Mouse (Mus musculus): ENCODE results near the gene Ubl5. TPM values are rescaled to one million over a fixed set of nuclear protein-coding genes. Genes with fewer than 3 reads are reported as not detected.
"Not testable (repeated sequence)": the region's sequence is repeated elsewhere in the genome, so short reads cannot be mapped to it uniquely, and the experiment has no call there.

Gene Ubl5
- total and polyA plus RNA-seq, 3 experiments: 233 to 362 (median 269) TPM

GRCm38 (mm10) chr9:20681546-20682388, 39.1 kb downstream of the Ubl5 start:
- 50% methylated on average over 7 of the region's 7 CpGs for WGBS

GRCm38 (mm10) chr9:20682389-20682722, 39.7 kb downstream of the Ubl5 start:
- no peaks in the 10 kb centered on the region for H3K4me1 ChIP-seq (ENCODE audit: control insufficient read depth, insufficient read depth, low read length)
- 64% methylated on average over 2 of the region's 2 CpGs for WGBS
- DNase-seq: no peak
- H3K4me3 ChIP-seq: no peak overlapping the region
- TF ChIP-seq POLR2A (IDR thresholded peaks at IDR 0.05; ENCODE audit: insufficient read depth, low read depth, low read length): no peak
- TF ChIP-seq CTCF (IDR thresholded peaks at IDR 0.05): no peak
- TF ChIP-seq EP300 (IDR thresholded peaks at IDR 0.05; ENCODE audit: insufficient read depth, low read depth, low read length): no peak
- no peak overlapping the region for H3K27ac ChIP-seq
- H3K27me3 ChIP-seq (ENCODE audit: control insufficient read depth, insufficient read depth, low read length): no peaks in the 10 kb centered on the region
- H3K9ac ChIP-seq (ENCODE audit: low read depth, low read length): no peak overlapping the region
- H3K36me3 ChIP-seq (ENCODE audit: control insufficient read depth, insufficient read depth, low read length): no peaks in the 10 kb centered on the region
- intact Hi-C loops (cut with DNase I): no loop called here
- no peaks in the 10 kb centered on the region for H3K79me2 ChIP-seq (replicated peaks; ENCODE audit: control insufficient read depth, insufficient read depth, low read length)

More at GRCm38 (mm10) chr9:20681546-20682388, 39.1 kb downstream of the Ubl5 start:
- no peak for DNase-seq
- Histone ChIP-seq H3K27ac (no peak overlapping the region), H3K9ac (ENCODE audit: low read depth, low read length) (no peak overlapping the region), H3K36me3 (ENCODE audit: control insufficient read depth, insufficient read depth, low read length) (no peaks in the 10 kb centered on the region), H3K79me2 (replicated peaks; ENCODE audit: control insufficient read depth, insufficient read depth, low read length) (no peaks in the 10 kb centered on the region), H3K27me3 (ENCODE audit: control insufficient read depth, insufficient read depth, low read length) (no peaks in the 10 kb centered on the region), H3K4me1 (ENCODE audit: control insufficient read depth, insufficient read depth, low read length) (no peaks in the 10 kb centered on the region), H3K4me3 (no peak overlapping the region)
- intact Hi-C loops (cut with DNase I): no loop called here
- TF ChIP-seq EP300 (IDR thresholded peaks at IDR 0.05; ENCODE audit: insufficient read depth, low read depth, low read length) (no peak), CTCF (IDR thresholded peaks at IDR 0.05) (no peak), POLR2A (IDR thresholded peaks at IDR 0.05; ENCODE audit: insufficient read depth, low read depth, low read length) (no peak)

- intact Hi-C loops (cut with DNase I): no loop called here
- DNase-seq: no peak
- TF ChIP-seq CTCF (IDR thresholded peaks at IDR 0.05) (no peak), EP300 (IDR thresholded peaks at IDR 0.05; ENCODE audit: insufficient read depth, low read depth, low read length) (no peak), POLR2A (IDR thresholded peaks at IDR 0.05; ENCODE audit: insufficient read depth, low read depth, low read length) (no peak)
- Histone ChIP-seq H3K9ac (ENCODE audit: low read depth, low read length) (no peak overlapping the region), H3K27me3 (ENCODE audit: control insufficient read depth, insufficient read depth, low read length) (no peaks in the 10 kb centered on the region), H3K27ac (no peak overlapping the region), H3K4me3 (no peak overlapping the region), H3K4me1 (ENCODE audit: control insufficient read depth, insufficient read depth, low read length) (peaks cover 2% of the 10 kb centered on the region; the same call in 1 of the 2 replicates), H3K36me3 (ENCODE audit: control insufficient read depth, insufficient read depth, low read length) (no peaks in the 10 kb centered on the region), H3K79me2 (replicated peaks; ENCODE audit: control insufficient read depth, insufficient read depth, low read length) (no peaks in the 10 kb centered on the region)
- 44% methylated on average over 16 of the region's 17 CpGs for WGBS
These were observed 42.6 kb downstream of the Ubl5 start for GRCm38 (mm10) chr9:20685081-20685861.

GRCm38 (mm10) chr9:20689403-20689802, 46.7 kb downstream of the Ubl5 start:
- H3K27me3 ChIP-seq (ENCODE audit: control insufficient read depth, insufficient read depth, low read length): peaks cover under 1% of the 10 kb centered on the region; the same call in 1 of the 2 replicates
- H3K27ac ChIP-seq: no peak overlapping the region
- H3K9ac ChIP-seq (ENCODE audit: low read depth, low read length): no peak overlapping the region
- 50% methylated on average over 1 of the region's 1 CpGs for WGBS
- DNase-seq: no peak
- intact Hi-C loops (cut with DNase I): no loop called here
- H3K79me2 ChIP-seq (replicated peaks; ENCODE audit: control insufficient read depth, insufficient read depth, low read length): no peaks in the 10 kb centered on the region
- H3K4me1 ChIP-seq (ENCODE audit: control insufficient read depth, insufficient read depth, low read length): peaks cover 2% of the 10 kb centered on the region; the same call in 1 of the 2 replicates
- TF ChIP-seq CTCF (IDR thresholded peaks at IDR 0.05) (no peak), EP300 (IDR thresholded peaks at IDR 0.05; ENCODE audit: insufficient read depth, low read depth, low read length) (no peak), POLR2A (IDR thresholded peaks at IDR 0.05; ENCODE audit: insufficient read depth, low read depth, low read length) (no peak)
- no peaks in the 10 kb centered on the region for H3K36me3 ChIP-seq (ENCODE audit: control insufficient read depth, insufficient read depth, low read length)
- no peak overlapping the region for H3K4me3 ChIP-seq

GRCm38 (mm10) chr9:20689913-20690312, 47.2 kb downstream of the Ubl5 start:
- DNase-seq: no peak
- H3K4me1 ChIP-seq (ENCODE audit: control insufficient read depth, insufficient read depth, low read length): peaks cover 2% of the 10 kb centered on the region; the same call in 1 of the 2 replicates
- TF ChIP-seq EP300 (IDR thresholded peaks at IDR 0.05; ENCODE audit: insufficient read depth, low read depth, low read length) (no peak), POLR2A (IDR thresholded peaks at IDR 0.05; ENCODE audit: insufficient read depth, low read depth, low read length) (no peak), CTCF (IDR thresholded peaks at IDR 0.05) (no peak)
- H3K4me3 ChIP-seq: no peak overlapping the region
- H3K27ac ChIP-seq: no peak overlapping the region
- H3K36me3 ChIP-seq (ENCODE audit: control insufficient read depth, insufficient read depth, low read length): no peaks in the 10 kb centered on the region
- no peak overlapping the region for H3K9ac ChIP-seq (ENCODE audit: low read depth, low read length)
- H3K79me2 ChIP-seq (replicated peaks; ENCODE audit: control insufficient read depth, insufficient read depth, low read length): no peaks in the 10 kb centered on the region
- peaks cover 4% of the 10 kb centered on the region; the same call in 1 of the 2 replicates for H3K27me3 ChIP-seq (ENCODE audit: control insufficient read depth, insufficient read depth, low read length)
- WGBS: 3% methylated on average over 4 of the region's 4 CpGs
- intact Hi-C loops (cut with DNase I): no loop called here

- H3K9ac ChIP-seq (ENCODE audit: low read depth, low read length); H3K27me3 ChIP-seq (ENCODE audit: control insufficient read depth, insufficient read depth, low read length); H3K36me3 ChIP-seq (ENCODE audit: control insufficient read depth, insufficient read depth, low read length); H3K27ac ChIP-seq; intact Hi-C loops (cut with DNase I); H3K4me1 ChIP-seq (ENCODE audit: control insufficient read depth, insufficient read depth, low read length); H3K79me2 ChIP-seq (replicated peaks; ENCODE audit: control insufficient read depth, insufficient read depth, low read length); H3K4me3 ChIP-seq; DNase-seq: not testable (repeated sequence)
- 93% methylated on average over 2 of the region's 2 CpGs for WGBS
These were observed 47.8 kb downstream of the Ubl5 start for GRCm38 (mm10) chr9:20690449-20690848.
